Mouse (Mus musculus): ENCODE measurements around the gene Ky.

- TF ChIP-seq CTCF (IDR thresholded peaks at IDR 0.05; ENCODE audit: control insufficient read depth, insufficient read depth, low read length), result no peak
- TF ChIP-seq POLR2A (IDR thresholded peaks at IDR 0.05; ENCODE audit: borderline replicate concordance, control insufficient read depth, low read depth, low read length), result no peak
These were observed 6.3 kb upstream of the Ky start for GRCm38 (mm10) chr9:102499266-102499665.

Data from bone marrow, adult 2 months (tissue).